Mouse (Mus musculus) G1E (cell line): ENCODE data around the gene Gm29427. TPM values are rescaled to one million over a fixed set of nuclear protein-coding genes. Genes with fewer than 3 reads are reported as not detected.

ENCODE experiments used
- ATAC-seq: 2 replicates; pipeline ENCODE4 v1.8.0; 2016; ENCODE audit warnings: mild to moderate bottlenecking; ENCODE audit not compliant: insufficient number of reproducible peaks, poor library complexity, low FRiP score, severe bottlenecking; ENCODE audit errors: extremely low read depth
- DNase-seq: peaks from one replicate; pipeline ENCODE4 v3.0.0; 2012; ENCODE audit warnings: low spot score
- H3K27me3 ChIP-seq: 2 replicates; pipeline ENCODE4 v1.6.1; 2012; ENCODE audit warnings: mild to moderate bottlenecking, low read length, inconsistent platforms; ENCODE audit not compliant: insufficient read depth
- H3K36me3 ChIP-seq: replicated peaks from 2 replicates; pipeline ENCODE3; 2012; ENCODE audit warnings: mild to moderate bottlenecking, inconsistent platforms
- H3K4me1 ChIP-seq: 2 replicates; pipeline ENCODE4 v1.6.1; 2012; ENCODE audit warnings: low read depth, low read length, inconsistent platforms, mixed read lengths; ENCODE audit not compliant: insufficient read depth
- H3K4me3 ChIP-seq: 2 replicates; pipeline ENCODE4 v1.5.1; 2012; ENCODE audit warnings: low read depth, mild to moderate bottlenecking, inconsistent platforms, low read length, moderate library complexity, mixed read lengths
- H3K9me3 ChIP-seq: replicated peaks from 2 replicates; pipeline ENCODE4 v1.6.1; 2012; ENCODE audit warnings: inconsistent platforms
- CTCF ChIP-seq: IDR thresholded peaks from 2 replicates; pipeline ENCODE4 v1.5.1; 2012; ENCODE audit warnings: low read depth, low read length, inconsistent platforms, mixed read lengths
- GATA1 ChIP-seq: IDR thresholded peaks from 2 replicates; pipeline ENCODE4 v1.6.1; 2012; ENCODE audit warnings: borderline replicate concordance, low read length, inconsistent platforms, mixed read lengths
- GATA2 ChIP-seq: IDR thresholded peaks from 2 replicates; pipeline ENCODE4 v1.6.1; 2012; ENCODE audit warnings: low read depth, low read length, inconsistent platforms, borderline replicate concordance
- POLR2AphosphoS5 ChIP-seq: IDR thresholded peaks from 2 replicates; pipeline ENCODE4 v1.6.1; 2012; ENCODE audit warnings: low read depth, low read length, inconsistent platforms; ENCODE audit not compliant: insufficient replicate concordance
- TAL1 ChIP-seq: conservative IDR thresholded peaks from 2 replicates; pipeline ENCODE4 v1.6.1; 2012; ENCODE audit warnings: low read depth, low read length, inconsistent platforms, mixed read lengths
- polyA plus RNA-seq: library from polyadenylated mRNA; stranded (reverse); fragments of >175 nt; gene quantifications from 2 replicates; pipeline ENCODE4 v1.2.3, GENCODE M21; 2012
- total RNA-seq, 2 experiments: library from RNA; stranded (forward) in 1 of 2; stranded (reverse) in 1 of 2; fragments of 200-1000 nt in 1 of 2; fragments of >200 nt in 1 of 2; fragmentation: Nextera tagmentation in 1 of 2; gene quantifications; 2 replicates each; pipeline ENCODE4 v1.2.3; 2014 to 2017

Gm29427 gene
- total and polyA plus RNA-seq, 3 experiments: 0.33 TPM; not detected in 2

DNA sequence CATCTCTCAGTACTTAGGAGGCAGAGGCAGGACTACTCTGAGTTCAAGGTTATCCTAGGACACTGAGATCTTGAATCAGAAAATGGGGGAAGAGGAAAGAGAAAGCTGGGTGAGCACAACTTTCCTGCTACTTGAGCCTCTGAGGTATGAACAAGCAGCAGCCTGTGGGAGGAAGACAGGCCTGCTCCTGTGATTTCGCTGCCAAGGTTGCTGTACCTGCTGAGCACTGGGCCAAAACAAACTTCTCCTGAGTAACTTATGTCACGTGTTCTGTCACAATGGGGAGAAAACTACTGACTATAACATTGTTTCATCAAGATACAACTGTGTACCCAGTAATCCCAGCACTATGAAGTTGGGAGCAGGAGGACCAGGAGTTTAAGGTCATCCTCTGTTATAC lies 12.0 kb downstream of the Gm29427 start:
- no peak overlapping the region for H3K4me3 ChIP-seq
- H3K36me3 ChIP-seq: peaks cover 96% of the 10 kb centered on the region
- H3K9me3 ChIP-seq: no peaks in the 10 kb centered on the region
- H3K4me1 ChIP-seq: no peaks in the 10 kb centered on the region
- no peak for DNase-seq
- ATAC-seq: no peak
- TF ChIP-seq TAL1: no peak
- H3K27me3 ChIP-seq: no peaks in the 10 kb centered on the region

- H3K36me3 ChIP-seq: peaks cover 96% of the 10 kb centered on the region
- no peaks in the 10 kb centered on the region for H3K9me3 ChIP-seq
- no peak overlapping the region for H3K4me3 ChIP-seq
- ATAC-seq: no peak
- DNase-seq: no peak
- H3K4me1 ChIP-seq: no peaks in the 10 kb centered on the region
- TF ChIP-seq POLR2AphosphoS5: no peak
- no peak for TF ChIP-seq GATA1
- no peak for TF ChIP-seq TAL1
- TF ChIP-seq GATA2: no peak
- no peak for TF ChIP-seq CTCF
- H3K27me3 ChIP-seq: no peaks in the 10 kb centered on the region
Observed at GRCm38 (mm10) chr1:130701976-130702375, 13.6 kb downstream of the Gm29427 start.

GRCm38 (mm10) chr1:130699937-130700633 lies 15.5 kb downstream of the Gm29427 start:
- no peak for ATAC-seq
- H3K36me3 ChIP-seq: peaks cover 94% of the 10 kb centered on the region

DNA sequence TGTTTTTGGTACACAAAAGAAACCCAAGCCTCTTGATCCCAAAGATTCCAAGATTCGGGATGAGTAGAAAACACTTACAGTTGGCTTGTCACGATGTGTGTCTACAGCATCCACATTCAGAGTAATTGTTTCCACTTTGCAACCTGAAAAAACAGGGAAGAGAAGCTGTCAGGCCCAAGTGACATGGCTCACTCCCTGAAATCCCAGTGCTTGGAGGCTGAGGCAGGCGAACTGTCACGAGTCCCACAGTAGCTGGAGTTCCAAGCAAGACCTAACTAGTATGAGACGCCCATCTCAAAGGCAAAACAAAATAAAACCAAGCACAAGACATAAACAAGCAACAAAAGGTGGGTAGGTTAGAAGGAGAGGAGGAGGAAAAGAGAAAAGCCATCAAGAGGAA lies 17.0 kb downstream of the Gm29427 start:
- DNase-seq: no peak
- Histone ChIP-seq H3K9me3 (no peaks in the 10 kb centered on the region), H3K36me3 (peaks cover 88% of the 10 kb centered on the region), H3K27me3 (no peaks in the 10 kb centered on the region), H3K4me3 (no peak overlapping the region), H3K4me1 (no peaks in the 10 kb centered on the region)
- ATAC-seq: no peak
- no peak for TF ChIP-seq GATA1
- TF ChIP-seq CTCF: no peak
- TF ChIP-seq TAL1: no peak
- TF ChIP-seq POLR2AphosphoS5: no peak
- no peak for TF ChIP-seq GATA2

More at GRCm38 (mm10) chr1:130699937-130700633, 15.5 kb downstream of the Gm29427 start:
- Histone ChIP-seq H3K4me1 (no peaks in the 10 kb centered on the region), H3K27me3 (no peaks in the 10 kb centered on the region), H3K9me3 (no peaks in the 10 kb centered on the region), H3K4me3 (no peak overlapping the region)
- DNase-seq: no peak
- TF ChIP-seq POLR2AphosphoS5 (no peak), TAL1 (no peak), GATA2 (no peak), GATA1 (no peak), CTCF (no peak)

DNA sequence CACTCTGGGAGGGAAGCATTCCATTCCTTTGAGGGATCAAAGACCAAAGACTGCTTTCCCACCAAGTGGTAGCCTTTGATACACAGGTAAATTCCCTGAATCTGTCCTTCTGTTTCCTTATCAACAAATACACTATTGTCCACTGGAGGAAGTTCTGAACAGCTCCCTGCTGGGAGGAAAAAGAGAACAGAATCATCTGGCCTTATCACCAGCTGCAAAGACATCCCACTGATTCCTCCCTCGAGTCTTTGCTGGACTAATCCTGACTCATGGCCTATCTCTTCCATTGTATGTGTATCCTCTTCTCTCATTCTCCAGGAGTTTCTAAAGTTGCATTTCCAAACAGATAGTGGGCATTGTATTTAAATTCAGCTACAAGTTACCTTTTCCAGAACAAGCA lies 31.7 kb downstream of the Gm29427 start:
- DNase-seq (no peak), ATAC-seq (no peak)
- no peak for TF ChIP-seq GATA2
- no peak for TF ChIP-seq POLR2AphosphoS5
- no peak for TF ChIP-seq CTCF
- no peak for TF ChIP-seq TAL1
- no peak for TF ChIP-seq GATA1
- H3K9me3 ChIP-seq: no peaks in the 10 kb centered on the region
- no peak overlapping the region for H3K4me3 ChIP-seq
- H3K27me3 ChIP-seq: peaks cover 20% of the 10 kb centered on the region
- no peaks in the 10 kb centered on the region for H3K36me3 ChIP-seq
- peaks cover 4% of the 10 kb centered on the region; the same call in 1 of the 2 replicates for H3K4me1 ChIP-seq

DNA sequence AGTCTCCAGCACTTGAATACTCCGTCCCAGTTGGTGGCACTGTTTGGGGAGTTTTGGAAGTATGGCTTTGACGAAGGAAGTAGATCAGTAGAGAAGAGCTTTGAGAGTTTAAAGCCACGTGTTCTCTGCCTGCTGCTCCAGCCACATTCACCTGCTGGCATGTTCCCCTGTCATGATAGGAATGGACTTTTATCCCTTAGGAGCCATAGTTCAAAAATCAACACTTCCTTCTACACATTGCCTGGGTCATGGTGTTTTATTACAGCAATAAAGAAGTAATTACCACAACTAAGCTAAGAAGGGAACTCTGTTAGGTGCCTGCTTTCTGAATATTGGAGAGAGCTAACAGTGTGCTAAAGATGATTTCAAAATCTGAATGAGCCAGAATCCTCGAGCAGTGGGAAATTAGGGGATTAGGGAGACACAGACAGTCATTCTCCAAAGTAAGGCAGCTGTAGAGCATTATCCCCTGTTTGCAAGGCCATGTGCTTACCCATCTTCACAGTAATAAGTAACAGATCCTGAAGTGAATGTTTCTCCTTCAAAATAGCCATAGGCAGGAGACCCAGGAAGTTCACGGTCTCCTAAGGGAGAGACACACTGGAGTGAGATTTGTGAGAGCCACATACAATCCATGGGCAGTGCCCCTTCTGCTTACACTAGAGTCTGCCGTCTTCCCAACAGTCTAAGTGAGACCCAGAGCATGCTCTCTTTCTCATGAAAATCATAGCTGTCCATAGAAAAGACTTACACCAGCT lies 33.8 kb downstream of the Gm29427 start:
- TF ChIP-seq GATA1 (no peak), CTCF (no peak), GATA2 (no peak), POLR2AphosphoS5 (no peak), TAL1 (no peak)
- H3K4me1 ChIP-seq: peaks cover 4% of the 10 kb centered on the region; the same call in 1 of the 2 replicates
- no peaks in the 10 kb centered on the region for H3K36me3 ChIP-seq
- H3K27me3 ChIP-seq: peaks cover 23% of the 10 kb centered on the region
- H3K4me3 ChIP-seq: no peak overlapping the region
- no peak for DNase-seq
- no peak for ATAC-seq
- no peaks in the 10 kb centered on the region for H3K9me3 ChIP-seq
